Comparison of ENCODE assay signal across 28 mouse cellular contexts in genomic region chr8:104787049-104787448, GRCm38 (mm10). TPM values are rescaled to one million over a fixed set of nuclear protein-coding genes. Genes with fewer than 3 reads are reported as not detected.
DNase-seq lines count a peak whose midpoint lies in the region; ATAC-seq lines count a peak whose summit lies in the region.
"Had no signal": no experiment of that assay in that cellular context is flagged by ENCODE, and none has a peak within 500 bp of the region (broad histone marks: within the 10 kb centered on the region; RNA-seq: fewer than 3 reads in every experiment).

No protein-coding gene starts in this region.

- H3K4me3 ChIP-seq in intestine, embryonic 15.5 days (replicated peaks): no peak overlapping the region
- H3K4me3 ChIP-seq: embryonic facial prominence, embryonic 10.5 days; heart, embryonic 13.5 days; hindbrain, embryonic 15.5 days; liver, embryonic 12.5 days; stomach, embryonic 15.5 days had no signal

- ATAC-seq in intestine, embryonic 15.5 days: no peak
- ATAC-seq: CD4-positive, CD25-positive, alpha-beta regulatory T cell, adult 4 months; forebrain, postnatal 0 days; liver, embryonic 12.5 days had no signal

- H3K9me3 ChIP-seq in intestine, embryonic 15.5 days: no peaks in the 10 kb centered on the region
- H3K9me3 ChIP-seq: embryonic facial prominence, embryonic 10.5 days; G1E; hindbrain, embryonic 15.5 days; liver, embryonic 12.5 days; stomach, embryonic 15.5 days had no signal

- H3K4me2 ChIP-seq in intestine, embryonic 15.5 days (replicated peaks): no peak overlapping the region
- H3K4me2 ChIP-seq: heart, embryonic 13.5 days; hindbrain, embryonic 15.5 days; liver, embryonic 12.5 days; lung, embryonic 14.5 days; stomach, embryonic 15.5 days had no signal

- 60% methylated on average over 1 of the region's 1 CpGs for WGBS in intestine, embryonic 15.5 days

- DNase-seq in frontal cortex, adult 2 months (ENCODE audit: extremely low spot score in 1 of 2, low spot score in 1 of 2): peak; percentile 26 to 58
- DNase-seq in frontal cortex, postnatal 10 days (ENCODE audit: low spot score in 2 of 2): no peak
- peak; percentile 96 for DNase-seq in 3T3-L1 (ENCODE audit: low read depth, low spot score)
- DNase-seq in Muller cell, postnatal 12 days (ENCODE audit: inconsistent ontology term): peak; percentile 83
- peak; percentile 24 for DNase-seq in induced T-regulatory cell, adult 2 months (ENCODE audit: low read depth)
- DNase-seq in urinary bladder, postnatal 14 days (ENCODE audit: low spot score): no peak
- no peak for DNase-seq in cerebellum, adult 8-10 months
- DNase-seq: cerebellum, adult 11 months; cerebellum, postnatal 36 days; forebrain, postnatal 0 days; gastrocnemius, postnatal 36 days; heart, postnatal 36 days; kidney, adult 2 months; kidney, postnatal 36 days; layer of hippocampus, adult 9-11 months; lung, embryonic 14.5 days; midbrain, embryonic 14.5 days had no signal

- no peak overlapping the region for H3K9ac ChIP-seq in intestine, embryonic 15.5 days
- H3K9ac ChIP-seq: forebrain, postnatal 0 days; heart, embryonic 13.5 days; hindbrain, embryonic 15.5 days; liver, embryonic 12.5 days; lung, embryonic 14.5 days; stomach, embryonic 15.5 days had no signal

- no peak overlapping the region for H3K27ac ChIP-seq in intestine, embryonic 15.5 days
- H3K27ac ChIP-seq: embryonic facial prominence, embryonic 10.5 days; heart, embryonic 13.5 days; hindbrain, embryonic 15.5 days; liver, embryonic 12.5 days; macrophage; stomach, embryonic 15.5 days had no signal

- no peaks in the 10 kb centered on the region for H3K4me1 ChIP-seq in intestine, embryonic 15.5 days (replicated peaks)
- H3K4me1 ChIP-seq: embryonic facial prominence, embryonic 10.5 days; heart, embryonic 13.5 days; hindbrain, embryonic 15.5 days; liver, embryonic 12.5 days; stomach, embryonic 15.5 days had no signal

- H3K36me3 ChIP-seq in intestine, embryonic 15.5 days: no peaks in the 10 kb centered on the region
- H3K36me3 ChIP-seq: embryonic facial prominence, embryonic 10.5 days; G1E; heart, embryonic 13.5 days; hindbrain, embryonic 15.5 days; liver, embryonic 12.5 days; stomach, embryonic 15.5 days had no signal

- H3K27me3 ChIP-seq in intestine, embryonic 15.5 days (replicated peaks): no peaks in the 10 kb centered on the region
- H3K27me3 ChIP-seq: heart, embryonic 13.5 days; hindbrain, embryonic 15.5 days; liver, embryonic 12.5 days; stomach, embryonic 15.5 days had no signal

RNA-seq across cellular contexts. Expression of gene Ces2b, which starts 44.3 kb away (rescaled TPM):
- 0.04 and 0.08 TPM in 2 replicates for polyA plus RNA-seq in frontal cortex, adult 2 months (2012; rRNA removed)
- polyA plus RNA-seq in intestine, embryonic 15.5 days (2015; fragmentation: Nextera tagmentation; extraction: Ambion mirVana): 0.41 and 0.51 TPM in 2 replicates
- polyA plus RNA-seq: CD4-positive, CD25-positive, alpha-beta regulatory T cell, adult 4 months; forebrain, postnatal 0 days; G1E; macrophage; spleen, adult 2 months had no signal

RNA-seq across cellular contexts. Expression of gene Ces2a, which starts 53.2 kb away (rescaled TPM):
- not detected in 2 replicates for polyA plus RNA-seq in frontal cortex, adult 2 months (2012; rRNA removed)
- polyA plus RNA-seq in intestine, embryonic 15.5 days (2015; fragmentation: Nextera tagmentation; extraction: Ambion mirVana): 5.1 and 5.4 TPM in 2 replicates
- polyA plus RNA-seq: embryonic facial prominence, embryonic 10.5 days; forebrain, postnatal 0 days; G1E; heart, embryonic 13.5 days; hindbrain, embryonic 15.5 days; limb, embryonic 11.5 days; lung, embryonic 14.5 days; macrophage; midbrain, embryonic 14.5 days; spleen, adult 2 months had no signal

RNA-seq across cellular contexts. Expression of gene Ces2c, which starts 59.8 kb away (rescaled TPM):
- polyA plus RNA-seq in frontal cortex, adult 2 months (2012; rRNA removed): not detected in 2 replicates
- polyA plus RNA-seq in intestine, embryonic 15.5 days (2015; fragmentation: Nextera tagmentation; extraction: Ambion mirVana): 1.1 and 1.6 TPM in 2 replicates
- polyA plus RNA-seq: embryonic facial prominence, embryonic 10.5 days; forebrain, postnatal 0 days; G1E; heart, embryonic 13.5 days; hindbrain, embryonic 15.5 days; limb, embryonic 11.5 days; liver, embryonic 12.5 days; lung, embryonic 14.5 days; macrophage; midbrain, embryonic 14.5 days had no signal

Comparison
In these comparisons a context has a peak if more than half of its experiments do, and no peak if none do; other contexts are left out.
1. DNase-seq: peak in frontal cortex, adult 2 months (2 of 2), 3T3-L1 (single experiment), Muller cell, postnatal 12 days (single experiment) and induced T-regulatory cell, adult 2 months (single experiment); none in frontal cortex, postnatal 10 days (0 of 2), urinary bladder, postnatal 14 days (single experiment) and cerebellum, adult 8-10 months (single experiment).